Mouse (Mus musculus): ENCODE measurements around the gene Ugt1a8. TPM values are rescaled to one million over a fixed set of nuclear protein-coding genes. Genes with fewer than 3 reads are reported as not detected.

Ugt1a8 gene
- polyA plus RNA-seq, 1 experiment from 2014 or later, result not detected

- H3K27me3 ChIP-seq (ENCODE audit: control insufficient read depth, insufficient read depth, low read length), result no peaks in the 10 kb centered on the region
- WGBS, result 41% methylated on average over 1 of the region's 1 CpGs
- H3K27ac ChIP-seq (ENCODE audit: low read depth, low read length), result no peak overlapping the region
- ATAC-seq (ENCODE audit: low FRiP score, low TSS enrichment), result no peak
- H3K4me1 ChIP-seq (ENCODE audit: control insufficient read depth, insufficient read depth, low read length), result no peaks in the 10 kb centered on the region
- no peak overlapping the region for H3K9ac ChIP-seq (ENCODE audit: low read depth, low read length)
- H3K4me2 ChIP-seq (replicated peaks; ENCODE audit: low read depth, low read length), result no peak overlapping the region
- H3K36me3 ChIP-seq (ENCODE audit: control insufficient read depth, insufficient read depth, low read length), result no peaks in the 10 kb centered on the region
- H3K9me3 ChIP-seq (ENCODE audit: control insufficient read depth, low read length), result no peaks in the 10 kb centered on the region
- no peak overlapping the region for H3K4me3 ChIP-seq (ENCODE audit: low read length)
Observed at GRCm38 (mm10) chr1:88195687-88196086, 108.1 kb downstream of the Ugt1a8 start.

DNA sequence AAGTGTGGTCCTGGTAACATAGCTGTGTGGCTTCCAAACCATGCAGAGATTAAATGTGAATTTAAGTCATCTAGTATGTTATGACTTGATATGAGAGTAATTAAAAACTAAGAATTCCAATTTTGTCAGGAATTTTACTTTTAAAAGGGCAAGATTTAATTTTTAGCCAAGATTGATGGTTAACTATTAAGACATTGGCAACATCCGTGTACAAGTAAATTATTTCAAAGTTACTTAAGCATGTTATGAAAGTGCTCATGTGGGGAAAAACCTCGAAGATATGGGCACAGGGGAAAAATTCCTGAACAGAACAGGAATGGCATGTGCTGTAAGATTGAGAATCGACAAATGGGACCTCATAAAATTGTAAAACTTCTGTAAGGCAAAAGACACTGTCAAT, 109.8 kb downstream of the Ugt1a8 start:
- Histone ChIP-seq H3K4me3 (ENCODE audit: low read length) (no peak overlapping the region), H3K4me2 (replicated peaks; ENCODE audit: low read depth, low read length) (no peak overlapping the region), H3K9ac (ENCODE audit: low read depth, low read length) (no peak overlapping the region), H3K4me1 (ENCODE audit: control insufficient read depth, insufficient read depth, low read length) (no peaks in the 10 kb centered on the region), H3K27me3 (ENCODE audit: control insufficient read depth, insufficient read depth, low read length) (no peaks in the 10 kb centered on the region), H3K9me3 (ENCODE audit: control insufficient read depth, low read length) (no peaks in the 10 kb centered on the region), H3K27ac (ENCODE audit: low read depth, low read length) (no peak overlapping the region), H3K36me3 (ENCODE audit: control insufficient read depth, insufficient read depth, low read length) (no peaks in the 10 kb centered on the region)
- 66% methylated on average over 3 of the region's 3 CpGs for WGBS
- no peak for ATAC-seq (ENCODE audit: low FRiP score, low TSS enrichment)

DNA sequence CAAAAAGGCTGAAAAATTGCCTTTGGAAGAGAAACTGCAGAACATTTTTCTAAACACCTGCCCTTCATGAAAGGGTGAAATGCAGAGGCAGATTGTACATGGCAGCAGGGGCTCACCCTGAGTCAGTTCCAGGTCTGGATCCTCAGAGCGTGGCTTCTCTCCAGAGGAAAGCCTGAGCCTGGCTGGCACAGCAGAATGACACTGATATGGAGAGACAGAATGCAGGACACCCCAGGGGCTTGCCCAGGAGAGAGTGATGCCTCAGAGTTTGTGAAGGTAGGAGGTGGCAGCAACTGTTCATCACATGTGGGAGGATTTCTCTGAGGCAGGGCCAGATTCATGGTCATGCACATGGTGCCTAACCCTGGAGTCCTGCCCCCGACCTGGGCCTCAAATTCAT, 112.4 kb downstream of the Ugt1a8 start:
- Histone ChIP-seq H3K4me1 (ENCODE audit: control insufficient read depth, insufficient read depth, low read length) (no peaks in the 10 kb centered on the region), H3K9ac (ENCODE audit: low read depth, low read length) (no peak overlapping the region), H3K9me3 (ENCODE audit: control insufficient read depth, low read length) (no peaks in the 10 kb centered on the region; the same call in 1 of the 2 replicates), H3K27ac (ENCODE audit: low read depth, low read length) (no peak overlapping the region), H3K4me3 (ENCODE audit: low read length) (no peak overlapping the region), H3K36me3 (ENCODE audit: control insufficient read depth, insufficient read depth, low read length) (no peaks in the 10 kb centered on the region), H3K4me2 (replicated peaks; ENCODE audit: low read depth, low read length) (no peak overlapping the region), H3K27me3 (ENCODE audit: control insufficient read depth, insufficient read depth, low read length) (no peaks in the 10 kb centered on the region)
- 71% methylated on average over 2 of the region's 2 CpGs for WGBS
- ATAC-seq (ENCODE audit: low FRiP score, low TSS enrichment), result no peak

GRCm38 (mm10) chr1:88200456-88200855, 112.8 kb downstream of the Ugt1a8 start, which contains the start of gene Ugt1a2:
Gene Ugt1a2, plus strand, starts transcription at chr1:88200601.
- H3K36me3 ChIP-seq (ENCODE audit: control insufficient read depth, insufficient read depth, low read length), result no peaks in the 10 kb centered on the region
- H3K4me3 ChIP-seq (ENCODE audit: low read length), result no peak within 1 kb of the TSS
- no peaks in the 10 kb centered on the region for H3K4me1 ChIP-seq (ENCODE audit: control insufficient read depth, insufficient read depth, low read length)
- no peak within 1 kb of the TSS for H3K4me2 ChIP-seq (replicated peaks; ENCODE audit: low read depth, low read length)
- no peak within 1 kb of the TSS for H3K27ac ChIP-seq (ENCODE audit: low read depth, low read length)
- no peaks in the 10 kb centered on the region; the same call in 1 of the 2 replicates for H3K9me3 ChIP-seq (ENCODE audit: control insufficient read depth, low read length)
- no peak for ATAC-seq (ENCODE audit: low FRiP score, low TSS enrichment)
- no peaks in the 10 kb centered on the region for H3K27me3 ChIP-seq (ENCODE audit: control insufficient read depth, insufficient read depth, low read length)
- WGBS, result 71% methylated on average over 7 of the region's 7 CpGs
- no peak within 1 kb of the TSS; the same call in 1 of the 2 replicates for H3K9ac ChIP-seq (ENCODE audit: low read depth, low read length)

GRCm38 (mm10) chr1:88205294-88205922, 117.8 kb downstream of the Ugt1a8 start, which contains the start of gene Dnajb3:
Gene Dnajb3, minus strand, starts transcription at chr1:88205782.
- Histone ChIP-seq H3K9ac (ENCODE audit: low read depth, low read length) (peak within 1 kb of the TSS; percentile 65), H3K27me3 (ENCODE audit: control insufficient read depth, insufficient read depth, low read length) (no peaks in the 10 kb centered on the region), H3K4me3 (ENCODE audit: low read length) (peak within 1 kb of the TSS; percentile 41), H3K36me3 (ENCODE audit: control insufficient read depth, insufficient read depth, low read length) (no peaks in the 10 kb centered on the region), H3K9me3 (ENCODE audit: control insufficient read depth, low read length) (no peaks in the 10 kb centered on the region; the same call in 1 of the 2 replicates), H3K4me2 (replicated peaks; ENCODE audit: low read depth, low read length) (peak within 1 kb of the TSS; percentile 73), H3K4me1 (ENCODE audit: control insufficient read depth, insufficient read depth, low read length) (no peaks in the 10 kb centered on the region), H3K27ac (ENCODE audit: low read depth, low read length) (no peak within 1 kb of the TSS)
- WGBS, result 7% methylated on average over 62 of the region's 62 CpGs
- peak; percentile 98 for ATAC-seq (ENCODE audit: low FRiP score, low TSS enrichment)

GRCm38 (mm10) chr1:88206843-88207479, 119.3 kb downstream of the Ugt1a8 start:
- Histone ChIP-seq H3K27me3 (ENCODE audit: control insufficient read depth, insufficient read depth, low read length) (no peaks in the 10 kb centered on the region), H3K9me3 (ENCODE audit: control insufficient read depth, low read length) (peaks cover 8% of the 10 kb centered on the region), H3K4me2 (replicated peaks; ENCODE audit: low read depth, low read length) (no peak overlapping the region), H3K9ac (ENCODE audit: low read depth, low read length) (no peak overlapping the region), H3K4me3 (ENCODE audit: low read length) (no peak overlapping the region), H3K4me1 (ENCODE audit: control insufficient read depth, insufficient read depth, low read length) (no peaks in the 10 kb centered on the region), H3K27ac (ENCODE audit: low read depth, low read length) (no peak overlapping the region), H3K36me3 (ENCODE audit: control insufficient read depth, insufficient read depth, low read length) (no peaks in the 10 kb centered on the region)
- no peak for ATAC-seq (ENCODE audit: low FRiP score, low TSS enrichment)
- 82% methylated on average over 2 of the region's 2 CpGs for WGBS

GRCm38 (mm10) chr1:88211812-88212211, 124.2 kb downstream of the Ugt1a8 start, which contains the start of gene Ugt1a1:
Gene Ugt1a1, plus strand, starts transcription at chr1:88211959.
- H3K9me3 ChIP-seq (ENCODE audit: control insufficient read depth, low read length), result peaks cover 52% of the 10 kb centered on the region
- H3K4me2 ChIP-seq (replicated peaks; ENCODE audit: low read depth, low read length), result no peak within 1 kb of the TSS
- 68% methylated on average over 8 of the region's 8 CpGs for WGBS
- no peak within 1 kb of the TSS for H3K4me3 ChIP-seq (ENCODE audit: low read length)
- no peak within 1 kb of the TSS for H3K9ac ChIP-seq (ENCODE audit: low read depth, low read length)
- H3K4me1 ChIP-seq (ENCODE audit: control insufficient read depth, insufficient read depth, low read length), result no peaks in the 10 kb centered on the region
- peak; percentile 21; the same call in 1 of the 2 replicates for ATAC-seq (ENCODE audit: low FRiP score, low TSS enrichment)
- H3K27ac ChIP-seq (ENCODE audit: low read depth, low read length), result no peak within 1 kb of the TSS
- no peaks in the 10 kb centered on the region for H3K27me3 ChIP-seq (ENCODE audit: control insufficient read depth, insufficient read depth, low read length)
- H3K36me3 ChIP-seq (ENCODE audit: control insufficient read depth, insufficient read depth, low read length), result no peaks in the 10 kb centered on the region

DNA sequence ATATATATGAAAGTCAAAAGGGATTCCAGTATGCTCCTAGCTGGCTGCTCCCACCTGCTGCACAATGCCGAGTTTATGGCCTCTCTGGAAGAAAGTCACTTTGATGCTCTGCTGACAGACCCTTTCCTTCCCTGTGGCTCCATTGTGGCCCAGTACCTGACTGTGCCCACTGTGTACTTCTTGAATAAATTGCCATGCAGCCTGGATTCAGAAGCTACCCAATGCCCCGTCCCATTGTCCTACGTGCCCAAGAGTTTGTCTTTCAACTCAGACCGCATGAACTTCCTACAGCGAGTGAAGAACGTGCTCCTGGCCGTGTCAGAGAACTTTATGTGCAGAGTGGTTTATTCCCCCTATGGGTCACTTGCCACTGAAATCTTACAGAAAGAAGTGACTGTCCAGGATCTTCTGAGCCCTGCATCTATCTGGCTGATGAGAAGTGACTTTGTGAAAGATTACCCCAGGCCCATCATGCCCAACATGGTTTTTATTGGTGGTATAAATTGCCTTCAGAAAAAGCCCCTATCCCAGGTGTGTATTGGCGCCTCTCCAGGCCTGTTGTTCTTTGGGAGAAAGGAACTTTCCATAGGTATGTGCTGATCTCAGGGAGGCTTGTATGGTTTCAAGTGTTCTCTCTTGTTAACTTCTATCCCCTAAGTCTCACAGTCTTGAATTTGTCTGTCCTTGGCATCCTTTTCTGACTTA, 124.9 kb downstream of the Ugt1a8 start:
- no peak overlapping the region for H3K4me2 ChIP-seq (replicated peaks; ENCODE audit: low read depth, low read length)
- ATAC-seq (ENCODE audit: low FRiP score, low TSS enrichment), result peak; percentile 40; the same call in 1 of the 2 replicates
- H3K9ac ChIP-seq (ENCODE audit: low read depth, low read length), result no peak overlapping the region
- H3K4me1 ChIP-seq (ENCODE audit: control insufficient read depth, insufficient read depth, low read length), result no peaks in the 10 kb centered on the region
- 61% methylated on average over 8 of the region's 8 CpGs for WGBS
- H3K9me3 ChIP-seq (ENCODE audit: control insufficient read depth, low read length), result peaks cover 58% of the 10 kb centered on the region
- H3K27me3 ChIP-seq (ENCODE audit: control insufficient read depth, insufficient read depth, low read length), result no peaks in the 10 kb centered on the region
- no peaks in the 10 kb centered on the region for H3K36me3 ChIP-seq (ENCODE audit: control insufficient read depth, insufficient read depth, low read length)
- H3K4me3 ChIP-seq (ENCODE audit: low read length), result no peak overlapping the region
- H3K27ac ChIP-seq (ENCODE audit: low read depth, low read length), result no peak overlapping the region

GRCm38 (mm10) chr1:88213061-88213460, 125.4 kb downstream of the Ugt1a8 start:
- Histone ChIP-seq H3K9ac (ENCODE audit: low read depth, low read length) (no peak overlapping the region), H3K36me3 (ENCODE audit: control insufficient read depth, insufficient read depth, low read length) (no peaks in the 10 kb centered on the region), H3K4me3 (ENCODE audit: low read length) (no peak overlapping the region), H3K4me1 (ENCODE audit: control insufficient read depth, insufficient read depth, low read length) (no peaks in the 10 kb centered on the region), H3K9me3 (ENCODE audit: control insufficient read depth, low read length) (peaks cover 60% of the 10 kb centered on the region), H3K4me2 (replicated peaks; ENCODE audit: low read depth, low read length) (no peak overlapping the region), H3K27ac (ENCODE audit: low read depth, low read length) (no peak overlapping the region), H3K27me3 (ENCODE audit: control insufficient read depth, insufficient read depth, low read length) (no peaks in the 10 kb centered on the region)
- WGBS, result 84% methylated on average over 1 of the region's 1 CpGs
- ATAC-seq (ENCODE audit: low FRiP score, low TSS enrichment), result no peak
